Mouse (Mus musculus): ENCODE measurements around the gene Klrb1a. TPM values are rescaled to one million over a fixed set of nuclear protein-coding genes. Genes with fewer than 3 reads are reported as not detected.
A peak's percentile ranks its signal among the peaks of the same experiment; 100 is the strongest.
"Not testable (repeated sequence)": the region's sequence is repeated elsewhere in the genome, so short reads cannot be mapped to it uniquely, and the experiment has no call there.

The Klrb1a gene
- 1.1 and 1.5 TPM in 2 replicates for polyA plus RNA-seq (2015; fragmentation: Nextera tagmentation; extraction: Ambion mirVana)

DNA sequence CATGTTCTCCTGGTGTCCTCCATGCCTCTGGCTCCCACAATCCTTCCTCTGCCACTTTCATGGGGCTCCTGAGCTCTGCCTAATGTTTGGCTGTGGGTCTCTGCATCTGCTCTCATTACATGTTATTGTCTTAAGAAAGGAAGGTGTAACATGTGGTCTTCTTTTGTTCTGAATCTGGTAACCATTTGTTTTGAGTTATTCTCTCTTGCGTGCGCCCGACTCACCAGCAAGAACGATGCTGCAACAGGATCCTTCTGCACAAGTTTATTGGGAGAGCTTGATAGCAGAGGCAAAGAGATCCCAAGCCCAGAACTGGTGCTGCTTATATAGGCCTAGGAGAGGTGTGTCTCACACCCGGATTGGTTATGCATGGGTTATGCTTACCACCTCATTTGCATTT, at the start of gene Klrb1a:
Klrb1a (minus strand) TSS at position 101 of the 400 bp plus-strand sequence.
- not testable (repeated sequence) for DNase-seq (ENCODE audit: low spot score)

DNA sequence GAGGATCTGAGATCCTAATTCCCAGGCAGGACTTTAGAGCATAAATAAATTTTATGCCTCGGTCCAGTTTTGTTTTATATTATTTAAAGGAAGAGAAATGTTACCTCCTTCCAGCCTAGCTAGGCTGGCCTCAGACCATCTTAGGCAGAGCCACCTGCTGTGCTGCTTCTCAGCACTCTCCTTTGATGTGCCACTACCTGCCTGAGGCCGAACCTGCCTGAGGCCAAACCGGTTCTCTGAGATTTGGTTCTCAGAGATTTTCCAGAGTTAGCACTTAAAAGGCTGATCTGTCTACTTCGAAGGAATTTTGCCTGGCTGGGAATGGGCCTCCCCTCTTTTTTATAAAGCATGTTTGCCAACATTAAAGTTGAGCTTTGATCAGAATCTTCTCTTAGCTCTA, 46.6 kb upstream of the Klrb1a start:
- no peak for DNase-seq (ENCODE audit: low spot score)

DNA sequence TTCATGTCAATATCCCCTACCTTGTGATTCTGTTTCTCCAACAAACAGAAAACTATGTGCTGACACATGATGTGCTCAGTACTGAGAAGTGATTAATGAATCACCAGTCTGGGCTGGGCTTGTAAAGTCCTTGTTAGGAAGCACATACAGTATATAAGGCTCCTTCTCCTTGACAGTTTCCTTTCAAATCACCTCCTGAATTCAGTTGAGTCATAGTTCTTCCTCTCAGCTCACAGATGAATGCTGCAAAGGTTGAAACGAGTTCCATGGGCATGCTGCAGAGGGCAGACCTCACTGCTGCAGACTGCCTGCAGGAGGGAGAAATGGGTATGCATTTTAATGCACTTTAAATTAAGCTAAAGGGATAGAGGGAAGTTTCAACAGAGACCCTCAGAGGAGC, 38.9 kb upstream of the Klrb1a start, which contains the start of gene Clec2h:
Clec2h (plus strand) TSS at position 180 of the 400 bp plus-strand sequence.
- DNase-seq (ENCODE audit: low spot score), result no peak

DNA sequence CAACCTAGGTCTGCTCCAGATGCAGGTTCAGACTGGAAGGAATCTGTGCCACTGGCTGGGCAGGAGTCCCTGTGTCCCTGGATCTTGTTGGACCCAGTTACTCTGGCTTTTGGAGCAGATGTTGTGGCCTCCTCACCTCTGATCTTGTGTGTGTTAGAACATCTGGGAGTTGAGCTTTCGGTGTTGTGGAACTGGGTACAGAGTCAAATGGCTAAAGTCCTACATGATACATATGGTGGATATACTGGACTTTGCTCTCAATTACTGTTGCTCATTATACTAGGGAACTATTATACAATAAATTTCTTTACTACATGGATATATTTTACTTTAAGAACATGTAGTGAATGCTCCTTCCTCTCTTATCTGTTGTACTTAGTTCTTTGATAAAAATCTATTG, 37.9 kb upstream of the Klrb1a start:
- DNase-seq (ENCODE audit: low spot score), result no peak

DNA sequence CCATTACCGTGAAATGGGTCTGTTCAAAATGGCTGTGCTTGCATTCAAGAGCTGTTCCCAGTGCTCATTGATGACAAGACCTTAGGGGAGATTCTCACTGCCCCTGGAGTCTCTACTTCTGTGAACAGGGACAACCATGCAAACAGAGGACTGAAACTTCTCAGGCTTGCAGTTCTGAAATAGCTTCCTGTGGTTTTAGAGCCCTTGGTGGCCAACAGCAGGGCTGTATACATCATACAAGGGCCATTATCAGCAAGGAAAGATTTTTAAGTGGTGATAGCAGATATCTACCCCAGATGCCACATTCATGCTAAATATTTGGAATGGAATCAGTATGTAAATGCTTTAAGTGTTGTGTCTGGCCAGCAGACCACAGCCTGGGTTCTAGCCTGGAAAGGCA, 29.6 kb upstream of the Klrb1a start:
- DNase-seq (ENCODE audit: low spot score), result no peak

DNA sequence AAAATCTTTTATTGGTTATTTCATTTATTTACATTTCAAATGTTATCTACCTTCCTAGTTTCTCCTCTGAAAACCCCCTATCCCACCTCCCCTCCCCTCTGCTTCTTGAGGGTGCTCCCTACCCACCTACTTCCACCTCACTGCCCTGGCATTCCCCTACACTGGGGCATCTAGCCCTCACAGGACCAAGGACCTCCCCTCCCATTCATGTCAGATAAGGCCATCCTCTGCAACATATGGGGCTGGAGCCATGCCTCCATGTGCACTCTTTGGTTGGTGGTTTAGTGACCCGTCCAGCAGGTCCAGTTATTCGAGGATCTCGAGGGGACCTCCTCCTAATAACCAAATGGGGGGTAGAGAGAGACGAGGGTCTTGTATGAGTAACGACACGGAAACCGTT, 27.5 kb upstream of the Klrb1a start:
- not testable (repeated sequence) for DNase-seq (ENCODE audit: low spot score)

DNA sequence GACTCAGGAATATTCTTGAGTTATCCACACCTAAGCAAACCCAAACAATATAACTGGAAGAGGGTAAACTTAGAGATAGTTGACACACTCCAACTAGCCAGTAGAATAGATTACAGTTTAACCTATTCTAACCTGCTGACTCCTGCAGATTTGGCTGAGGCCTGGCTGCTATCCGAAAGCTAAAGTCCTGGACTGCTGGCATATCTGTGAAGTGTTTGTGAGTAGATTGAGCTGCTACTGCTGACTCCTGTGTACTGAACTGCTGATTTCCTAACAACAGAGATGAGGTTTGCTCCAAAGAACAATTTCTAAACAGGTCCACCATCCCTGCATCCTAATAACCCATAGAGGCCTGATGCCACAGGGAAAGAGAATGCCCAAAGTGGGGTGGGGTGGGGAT, 26.9 kb upstream of the Klrb1a start:
- no peak for DNase-seq (ENCODE audit: low spot score)

DNA sequence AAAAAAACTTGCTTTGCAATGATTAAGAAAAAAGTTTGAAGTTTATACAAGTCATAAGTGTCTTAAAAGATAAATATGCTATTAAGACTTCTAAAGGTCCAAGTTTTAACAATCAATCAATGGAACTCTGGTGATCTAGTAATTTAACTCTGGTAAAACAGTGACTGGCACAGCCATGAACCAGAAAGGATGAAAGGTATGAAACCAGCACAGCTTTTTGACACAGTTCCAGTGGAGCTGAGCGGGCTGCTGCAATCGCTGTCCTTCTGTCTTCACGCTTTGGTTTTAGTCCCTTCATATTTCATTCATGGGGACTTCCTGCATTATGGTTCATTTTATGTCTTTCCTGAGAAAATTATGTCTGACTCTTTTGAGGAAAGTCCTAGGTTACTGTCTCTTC, 26.3 kb upstream of the Klrb1a start:
- no peak for DNase-seq (ENCODE audit: low spot score)

DNA sequence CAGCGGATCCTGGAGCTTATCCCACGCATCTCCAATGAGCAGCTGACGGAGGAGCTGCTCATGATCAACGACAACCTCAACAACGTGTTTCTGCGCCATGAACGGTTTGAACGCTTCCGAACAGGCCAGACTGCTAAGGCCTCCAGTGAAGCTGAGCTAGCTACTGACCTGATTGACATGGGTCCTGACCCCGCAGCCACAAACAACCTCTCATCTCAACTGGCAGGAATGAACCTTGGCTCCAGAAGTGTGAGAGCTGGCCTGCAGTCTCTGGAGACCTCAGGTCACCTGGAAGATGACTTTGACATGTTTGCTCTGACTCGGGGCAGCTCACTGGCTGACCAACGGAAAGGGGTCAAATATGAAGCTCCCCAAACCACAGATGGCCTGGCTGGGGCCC, 22.4 kb upstream of the Klrb1a start:
- not testable (repeated sequence) for DNase-seq (ENCODE audit: low spot score)

DNA sequence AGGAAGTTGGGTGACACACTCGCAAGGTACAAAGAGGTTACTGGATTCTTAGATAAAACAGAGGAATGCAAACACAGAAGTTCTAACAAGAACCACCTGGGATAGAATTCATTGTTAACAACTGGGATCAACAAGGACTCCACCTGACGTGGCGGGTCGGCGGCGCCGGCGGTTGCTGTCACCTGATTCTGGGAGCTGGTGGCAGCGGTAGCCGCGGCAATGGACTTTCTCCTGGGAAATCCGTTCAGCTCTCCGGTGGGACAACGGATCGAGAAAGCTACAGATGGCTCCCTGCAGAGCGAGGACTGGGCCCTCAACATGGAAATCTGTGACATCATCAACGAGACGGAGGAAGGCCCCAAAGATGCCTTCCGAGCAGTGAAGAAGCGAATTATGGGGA, 21.4 kb upstream of the Klrb1a start:
- not testable (repeated sequence) for DNase-seq (ENCODE audit: low spot score)

DNA sequence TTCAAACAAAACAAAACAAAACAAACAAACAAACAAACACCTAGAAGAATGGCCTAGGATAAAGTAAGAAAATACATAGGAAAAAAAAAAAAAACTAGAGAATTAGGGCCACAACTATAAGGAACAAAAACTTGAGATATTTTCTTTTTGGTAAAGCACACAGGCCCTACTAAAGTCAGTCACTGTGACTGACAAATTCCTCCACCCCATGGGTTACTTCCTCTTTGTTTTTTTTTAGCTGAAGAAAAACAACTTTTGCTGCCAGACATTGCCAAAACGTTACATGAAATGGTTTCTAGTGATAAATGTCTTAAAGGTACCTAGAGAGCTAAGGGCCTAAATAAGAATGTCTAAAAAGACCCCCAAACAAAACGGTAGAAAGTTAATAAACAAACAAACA, 20.7 kb upstream of the Klrb1a start:
- DNase-seq (ENCODE audit: low spot score), result no peak

DNA sequence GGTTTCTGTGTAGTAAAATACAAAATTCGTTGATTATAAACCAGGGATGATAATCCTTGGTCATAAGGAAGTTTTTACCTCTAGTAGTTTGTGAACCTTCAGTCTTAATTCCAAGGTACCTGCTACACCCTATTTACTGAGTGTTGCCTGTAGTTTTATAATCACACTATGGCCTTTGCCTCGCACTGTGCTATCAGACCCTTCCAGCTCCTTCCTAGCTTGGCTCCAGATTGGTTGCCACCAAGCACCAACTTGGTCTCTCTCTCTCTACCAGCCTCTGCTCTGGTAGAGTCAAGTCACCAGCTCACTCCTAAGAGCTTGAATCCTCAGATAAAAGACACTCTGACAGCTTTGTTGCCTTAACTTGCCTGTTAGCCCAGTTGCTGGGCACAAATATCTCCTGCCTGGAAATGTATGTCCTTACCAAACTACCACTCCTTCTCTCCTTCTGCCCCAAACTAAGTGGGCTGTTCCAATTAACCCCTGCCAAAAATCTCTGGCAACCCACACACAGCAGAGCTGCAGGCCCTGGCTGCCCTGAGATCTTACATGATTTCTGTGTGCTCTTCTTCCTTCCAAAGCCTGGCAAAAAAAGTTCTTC, 17.9 kb upstream of the Klrb1a start:
- DNase-seq (ENCODE audit: low spot score), result no peak

DNA sequence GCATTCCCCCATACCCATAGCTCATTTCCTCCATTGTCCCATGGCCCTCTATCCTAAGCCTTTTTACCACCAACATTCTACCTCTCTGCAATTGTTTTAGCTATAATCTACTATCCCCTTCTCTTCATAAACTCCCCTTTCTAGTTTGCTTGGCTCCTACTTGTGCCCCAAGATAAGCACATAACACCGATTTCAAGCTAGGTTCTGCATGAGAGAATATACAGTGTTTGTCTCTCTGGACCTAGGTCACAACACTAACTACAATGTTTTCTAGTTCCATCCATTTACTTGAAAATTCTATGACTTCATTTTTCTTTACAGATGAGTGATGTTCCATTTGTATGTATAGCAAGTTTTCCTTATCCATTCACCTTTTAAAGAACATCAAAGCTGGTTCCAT, 17.3 kb upstream of the Klrb1a start:
- DNase-seq (ENCODE audit: low spot score), result no peak

DNA sequence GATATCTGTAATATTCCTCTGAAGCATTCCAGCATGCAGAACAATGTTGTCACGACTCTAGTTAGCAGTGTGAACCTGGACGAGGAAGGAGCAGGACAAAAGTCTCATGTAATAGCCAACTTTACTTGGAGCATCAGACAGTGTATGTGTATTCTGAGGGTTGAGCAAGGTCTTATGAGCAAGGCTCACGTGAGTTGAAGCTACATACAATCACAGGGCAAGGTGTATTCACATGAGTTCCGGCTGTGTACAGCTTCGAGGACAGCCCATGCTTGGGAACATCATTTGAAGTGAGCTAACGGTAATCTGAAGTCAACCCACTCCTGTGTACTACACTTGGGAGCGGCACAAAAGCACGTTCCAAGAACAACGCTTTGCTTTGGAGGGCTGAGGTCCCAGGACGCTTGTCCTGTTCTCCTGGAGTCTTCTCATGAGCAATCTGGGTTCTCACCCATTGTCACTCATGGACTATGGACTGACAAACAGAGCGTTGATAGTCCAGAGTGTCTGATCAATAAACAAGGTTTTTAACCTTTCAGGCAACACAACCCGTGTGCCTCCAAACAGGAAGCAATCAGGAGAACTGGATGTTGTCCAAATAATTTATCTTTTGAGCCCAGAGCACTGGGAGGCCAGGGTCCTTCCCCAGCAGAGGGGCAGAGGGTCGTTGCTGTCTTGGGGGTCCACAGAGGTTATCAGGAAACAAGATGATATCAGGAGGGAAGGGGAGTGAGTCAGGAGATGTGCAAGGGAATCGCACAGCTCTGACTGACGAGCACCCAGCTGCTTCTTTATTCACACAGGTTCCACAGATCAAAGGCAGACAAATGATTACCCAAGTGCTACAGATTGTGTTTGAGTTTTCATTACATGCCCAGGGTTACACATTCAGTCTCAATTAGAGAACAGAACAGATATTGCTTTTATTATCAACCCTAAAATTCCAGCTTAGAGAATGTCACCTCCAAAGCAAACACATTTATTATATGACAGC, 7.9 kb upstream of the Klrb1a start:
- DNase-seq (ENCODE audit: low spot score), result not testable (repeated sequence)

DNA sequence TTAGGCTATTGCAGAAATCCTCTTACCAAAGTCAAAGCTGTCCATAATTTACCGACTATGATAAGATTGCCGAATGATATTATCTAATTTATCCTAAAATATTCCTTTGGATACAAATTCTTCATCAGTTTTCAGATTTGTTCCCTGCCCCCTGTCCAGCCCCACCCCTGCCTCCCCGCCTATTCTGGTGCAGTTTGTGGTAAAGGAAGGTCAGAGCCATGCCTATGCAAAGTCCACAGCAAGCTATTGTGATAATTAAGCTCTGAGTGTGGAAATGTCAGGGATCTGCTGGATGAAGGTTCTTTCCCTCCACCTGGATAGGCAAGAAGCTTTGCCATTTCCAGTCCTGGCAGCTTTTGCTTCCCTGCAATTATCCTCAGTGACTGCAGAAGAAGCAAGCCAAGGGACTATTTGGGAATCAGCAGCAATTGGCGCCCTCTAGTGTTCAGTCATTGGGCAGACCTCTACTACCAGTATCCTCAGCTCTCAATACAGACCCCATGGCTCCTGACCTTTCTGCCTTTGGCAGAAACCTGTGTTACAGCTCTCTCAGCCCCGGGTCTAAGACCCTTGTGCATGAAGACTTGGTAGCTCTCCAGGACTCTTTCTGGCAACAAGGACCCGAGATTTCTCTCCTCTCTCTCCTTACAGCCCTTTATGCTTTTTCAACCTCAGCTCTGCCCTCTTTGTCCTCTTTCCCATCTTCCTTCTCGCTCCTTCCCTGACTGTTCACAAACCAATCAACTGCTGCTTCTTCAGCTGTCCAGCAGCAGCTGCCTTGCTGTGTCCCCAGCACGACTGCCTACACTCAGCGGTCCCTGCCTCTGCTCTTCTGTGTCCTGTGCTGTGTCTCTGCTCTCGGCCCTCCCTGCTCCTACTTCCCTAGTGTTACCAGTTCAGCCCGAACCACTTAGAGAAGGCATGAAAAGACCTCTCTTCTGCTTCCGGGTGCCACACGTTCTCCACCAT, 6.7 kb upstream of the Klrb1a start:
- peak; percentile 26 for DNase-seq (ENCODE audit: low spot score)

DNA sequence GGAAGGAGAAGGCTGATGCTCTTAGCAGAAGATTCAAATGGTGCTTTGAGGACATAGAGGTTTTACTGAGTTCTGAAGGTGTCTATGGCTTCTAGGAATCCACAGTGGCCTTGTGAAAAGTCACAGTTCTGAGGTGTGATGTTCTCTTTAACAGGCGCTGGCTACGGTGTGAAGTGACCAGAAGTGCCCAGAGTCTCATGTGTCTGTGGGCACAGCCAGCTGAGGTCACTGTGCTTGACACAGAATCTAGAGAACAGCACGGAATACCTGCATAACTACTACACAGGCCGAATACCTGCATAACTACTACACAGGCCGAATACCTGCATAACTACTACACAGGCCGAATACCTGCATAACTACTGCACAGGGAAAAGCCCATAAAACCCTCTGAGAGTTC, 1.9 kb upstream of the Klrb1a start:
- DNase-seq (ENCODE audit: low spot score), result not testable (repeated sequence)

DNA sequence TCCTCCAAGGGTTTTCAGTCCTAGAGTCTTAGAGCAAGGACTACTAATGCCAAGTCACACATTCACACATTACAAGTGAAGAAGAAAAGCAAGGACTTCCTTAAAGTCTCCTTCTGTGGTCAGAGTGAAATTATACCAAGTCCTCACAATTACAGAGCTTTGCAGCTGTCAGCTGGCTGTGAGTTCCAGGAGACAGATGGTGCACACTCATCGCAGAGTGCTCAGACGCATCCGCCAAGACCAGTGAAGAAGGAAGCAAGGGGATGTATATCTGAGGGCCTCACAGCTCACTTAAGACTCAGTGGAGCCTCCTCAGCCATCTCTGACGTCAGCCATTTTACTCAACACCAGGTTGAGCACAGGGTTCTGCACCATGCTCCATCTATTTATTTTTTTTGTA, 1.1 kb upstream of the Klrb1a start:
- DNase-seq (ENCODE audit: low spot score), result no peak

DNA sequence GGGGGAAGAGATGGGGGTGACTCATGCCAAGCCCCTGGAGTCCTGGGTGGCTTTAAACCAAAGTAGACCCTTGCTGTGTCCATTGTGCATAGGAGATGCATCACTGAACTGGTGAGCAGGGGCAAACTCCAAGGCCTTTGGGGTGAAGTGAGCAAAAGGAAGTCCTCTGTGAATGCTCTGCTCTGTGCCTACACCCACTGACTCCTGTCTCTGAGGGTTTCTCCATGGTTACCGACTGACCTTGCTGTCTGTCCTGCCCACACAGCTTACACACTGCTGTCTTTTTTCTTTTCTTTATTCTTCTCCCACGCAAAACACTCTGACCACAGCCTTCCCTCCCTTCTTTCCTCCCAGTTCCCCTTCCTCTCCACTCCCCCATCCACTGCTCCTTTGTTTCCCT, 600 bp downstream of the Klrb1a start:
- DNase-seq (ENCODE audit: low spot score), result no peak

DNA sequence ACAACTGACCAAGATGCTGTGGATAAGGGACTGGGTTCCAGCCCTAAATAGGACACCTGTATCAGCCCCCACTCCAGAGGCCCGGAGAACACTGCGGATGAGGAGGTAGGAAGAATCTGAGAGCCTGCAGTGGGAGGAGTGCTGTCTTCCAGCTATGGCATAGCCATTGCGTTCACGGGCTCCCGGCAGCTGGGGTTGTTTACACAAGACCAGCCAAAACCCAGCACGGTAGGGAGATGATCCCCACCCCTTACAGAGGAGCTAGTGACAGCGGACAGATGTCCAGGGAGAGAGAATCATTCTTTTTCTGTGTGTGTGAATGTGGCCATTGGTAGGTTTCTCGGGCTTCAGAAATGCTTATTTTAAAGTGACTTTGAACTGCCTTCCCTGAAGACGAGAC, 17.0 kb downstream of the Klrb1a start:
- no peak for DNase-seq (ENCODE audit: low spot score)

DNA sequence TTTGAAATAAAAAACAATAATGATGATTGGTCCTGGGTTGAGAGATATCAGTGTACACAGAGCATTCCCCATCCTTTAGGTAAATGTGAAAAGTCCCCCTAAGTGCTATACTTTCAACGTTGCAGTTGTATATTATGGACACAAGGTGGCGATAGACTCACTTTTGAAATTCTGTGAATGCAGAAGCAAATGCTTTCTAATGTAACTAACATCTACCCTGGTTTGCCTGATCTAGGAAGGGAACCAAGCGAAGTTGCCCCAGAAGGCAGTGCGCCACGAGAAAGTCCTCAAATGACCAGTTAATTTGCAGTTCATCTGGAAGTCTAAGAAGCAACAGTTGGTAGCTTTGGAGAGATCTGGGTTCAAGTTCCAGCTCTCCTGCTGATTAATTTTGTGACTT, 18.8 kb downstream of the Klrb1a start:
- peak; percentile 43 for DNase-seq (ENCODE audit: low spot score)

DNA sequence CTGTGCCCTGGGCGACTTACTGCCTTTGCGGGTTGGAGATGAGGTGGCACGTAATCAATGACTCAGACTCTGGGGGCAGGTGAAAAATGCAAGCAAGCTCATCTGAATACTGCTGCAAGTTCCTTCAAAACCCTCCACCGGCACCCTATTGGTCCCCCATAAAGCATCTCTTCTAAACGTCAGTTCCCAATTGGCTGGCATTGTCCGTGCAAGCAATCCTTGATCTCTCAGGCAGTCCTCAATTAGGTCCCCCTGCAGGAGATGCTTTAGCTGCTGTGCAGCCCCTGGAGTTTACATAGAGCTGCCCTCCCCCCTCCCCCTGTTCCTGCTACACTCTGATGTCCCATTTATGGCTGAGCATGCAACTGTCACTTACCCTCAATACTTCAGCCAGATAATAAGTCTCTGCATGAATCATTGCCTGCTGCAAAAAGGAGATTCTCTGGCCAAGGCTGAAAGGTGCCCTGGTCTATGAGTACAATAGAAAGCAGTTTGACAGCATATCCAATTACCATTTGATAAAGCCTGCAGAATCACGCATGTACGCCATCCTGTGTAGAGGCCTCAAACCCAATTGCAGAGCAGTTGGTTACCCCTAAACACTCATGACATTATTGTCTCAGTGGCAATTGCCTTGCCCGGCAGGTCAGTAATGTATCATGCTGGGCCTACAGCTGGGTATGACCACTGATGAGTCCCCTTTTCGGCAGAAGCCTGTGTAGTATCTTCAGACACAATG, 20.7 kb downstream of the Klrb1a start:
- DNase-seq (ENCODE audit: low spot score), result no peak
